Mouse (Mus musculus) lung, postnatal 14 days (tissue): ENCODE results near the gene Aacs.

Experiments used
- DNase-seq: peaks from one replicate; pipeline ENCODE4 v3.0.0; 2021

Gene Aacs

DNA sequence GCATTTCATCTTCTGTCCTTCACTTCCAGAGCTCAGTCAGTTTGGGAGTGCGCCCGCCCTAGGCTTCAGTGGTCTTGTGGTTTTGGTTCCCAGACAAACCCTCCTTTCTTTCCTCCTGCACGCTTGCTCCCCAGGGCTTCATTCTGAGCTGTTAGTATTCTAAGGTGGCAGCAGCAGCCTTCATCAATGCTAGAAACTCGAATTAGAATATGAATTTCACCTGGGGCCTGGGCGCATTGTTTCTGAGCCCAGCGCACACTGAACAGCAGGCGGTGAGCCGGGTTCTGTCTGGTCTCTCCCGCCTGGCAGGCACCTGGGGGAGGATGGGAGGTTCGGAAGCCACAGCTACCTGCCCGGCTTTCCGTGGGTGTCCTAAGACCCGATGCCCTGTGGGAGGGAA, 70.7 kb downstream of the Aacs start:
- DNase-seq: no peak

- DNase-seq: no peak
Measured at GRCm38 (mm10) chr5:125549750-125550489, 74.3 kb downstream of the Aacs start.

- DNase-seq: no peak
Measured at GRCm38 (mm10) chr5:125555732-125556131, 80.1 kb downstream of the Aacs start.

- DNase-seq: no peak
Measured at GRCm38 (mm10) chr5:125563492-125563891, 87.9 kb downstream of the Aacs start.

DNA sequence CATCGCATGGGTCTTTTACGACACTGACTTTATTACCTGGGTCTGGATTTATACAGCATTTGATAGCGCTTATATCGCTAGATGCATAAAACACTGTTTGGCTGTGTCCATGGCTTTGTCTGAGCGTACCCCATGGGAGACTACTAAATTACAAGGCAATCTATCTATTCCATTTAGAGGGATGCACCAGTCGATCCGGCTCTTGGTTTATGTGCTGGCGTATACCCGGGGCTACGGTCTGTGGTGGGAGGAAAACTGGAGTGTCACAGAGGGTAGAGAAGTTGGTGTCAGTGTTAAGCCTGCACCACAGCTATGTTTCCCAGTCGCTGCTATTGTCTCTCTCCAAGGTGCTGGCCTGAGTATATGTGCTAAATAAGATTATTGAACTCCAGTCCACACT, 90.1 kb downstream of the Aacs start:
- no peak for DNase-seq
